Mouse (Mus musculus) liver, adult 2 months (tissue): ENCODE results near the gene Tdpoz2. TPM values are rescaled to one million over a fixed set of nuclear protein-coding genes. Genes with fewer than 3 reads are reported as not detected.
"Not testable (repeated sequence)": the region's sequence is repeated elsewhere in the genome, so short reads cannot be mapped to it uniquely, and the experiment has no call there.

ENCODE experiments used
- DNase-seq: peaks from one replicate; pipeline ENCODE4 v3.0.0-alpha.2; 2011; ENCODE audit warnings: low read depth, low spot score; ENCODE audit errors: extremely low read depth
- H3K27ac ChIP-seq: fragments of 200-500 bp; replicated peaks from 2 replicates; pipeline ENCODE4 v1.5.1; 2012; ENCODE audit warnings: low read depth, mild to moderate bottlenecking, control low read depth, inconsistent platforms, low read length; ENCODE audit not compliant: insufficient read depth
- H3K27me3 ChIP-seq: fragments of 200-500 bp; 2 replicates; pipeline ENCODE4 v1.6.1; 2012; ENCODE audit warnings: mild to moderate bottlenecking, moderate library complexity, low read length, inconsistent platforms; ENCODE audit not compliant: control insufficient read depth, insufficient read depth
- H3K36me3 ChIP-seq: fragments of 200-500 bp; 2 replicates; pipeline ENCODE4 v1.6.1; 2012; ENCODE audit warnings: low read length, inconsistent platforms; ENCODE audit not compliant: control insufficient read depth, insufficient read depth
- H3K4me1 ChIP-seq: fragments of 200-500 bp; 2 replicates; pipeline ENCODE4 v1.6.1; 2011; ENCODE audit warnings: low read length; ENCODE audit not compliant: control insufficient read depth, insufficient read depth
- H3K4me3 ChIP-seq: fragments of 200-500 bp; 2 replicates; pipeline ENCODE4 v1.5.1; 2011; ENCODE audit warnings: low read depth, mild to moderate bottlenecking, control low read depth, low read length, moderate library complexity; ENCODE audit not compliant: insufficient read depth
- H3K79me2 ChIP-seq: fragments of 200-500 bp; 2 replicates; pipeline ENCODE4 v1.6.1; 2012; ENCODE audit warnings: inconsistent platforms, mild to moderate bottlenecking, low read length, moderate library complexity; ENCODE audit not compliant: control insufficient read depth, insufficient read depth
- H3K9ac ChIP-seq: fragments of 200-500 bp; 2 replicates; pipeline ENCODE4 v1.6.1; 2012; ENCODE audit warnings: low read depth, mild to moderate bottlenecking, control low read depth, inconsistent platforms, low read length
- CTCF ChIP-seq: fragments of 200-500 bp; IDR thresholded peaks from 2 replicates; pipeline ENCODE4 v1.5.1; 2011; ENCODE audit warnings: low read depth, low read length, control low read depth
- POLR2A ChIP-seq: fragments of 200-500 bp; IDR thresholded peaks from 2 replicates; pipeline ENCODE4 v1.6.1; 2011; ENCODE audit warnings: low read length, control low read depth; ENCODE audit not compliant: insufficient read depth; ENCODE audit errors: extremely low read depth
- WGBS: fragments of 180-500 bp; shearing (Covaris S2); methylation state at CpG from one replicate; pipeline ENCODE4 v1.1.7; 2018; 5-methylcytosine and 5-hydroxymethylcytosine counted together
- polyA plus RNA-seq: library from polyadenylated mRNA; depleted of rRNA; stranded (reverse); fragments of >200 nt; gene quantifications from 2 replicates; pipeline ENCODE4 v1.2.3, GENCODE M21; 2012; rRNA removed
- total RNA-seq: library from RNA; depleted of rRNA; stranded (reverse); fragments of >200 nt; gene quantifications from 2 replicates; pipeline ENCODE4 v1.2.3, GENCODE M21; 2014; rRNA removed

Tdpoz2 gene
- total RNA-seq (not detected in 2 replicates), polyA plus RNA-seq (not detected in 2 replicates)

DNA sequence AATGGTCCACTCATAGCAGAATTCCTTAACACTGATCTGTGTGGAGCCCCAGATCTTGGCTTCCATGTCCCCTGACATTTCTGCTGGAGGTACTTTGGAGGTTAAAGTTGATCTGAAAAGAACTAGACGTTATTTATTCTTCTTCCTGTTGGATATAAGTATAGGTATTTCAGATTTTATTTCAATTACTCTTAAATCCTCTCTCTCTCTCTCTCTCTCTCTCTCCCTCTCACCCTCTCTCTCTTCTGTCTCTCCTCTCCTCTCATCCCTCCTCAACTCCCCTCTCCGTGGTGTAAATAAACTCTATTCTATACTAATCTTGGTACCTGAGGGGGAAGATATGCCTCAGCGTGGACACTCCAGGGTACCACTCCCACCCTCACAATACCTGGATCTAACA is at the start of gene Tdpoz2:
TSS of gene Tdpoz2 (minus strand) at position 101 of the 400 bp plus-strand sequence.
- H3K36me3 ChIP-seq: no peaks in the 10 kb centered on the region
- H3K9ac ChIP-seq: no peak within 1 kb of the TSS
- WGBS: 69% methylated on average over 3 of the region's 3 CpGs
- H3K4me3 ChIP-seq: no peak within 1 kb of the TSS
- H3K27ac ChIP-seq: no peak within 1 kb of the TSS
- no peak for DNase-seq
- TF ChIP-seq CTCF (no peak), POLR2A (no peak)
- H3K79me2 ChIP-seq: no peaks in the 10 kb centered on the region
- H3K4me1 ChIP-seq: no peaks in the 10 kb centered on the region
- H3K27me3 ChIP-seq: no peaks in the 10 kb centered on the region

DNA sequence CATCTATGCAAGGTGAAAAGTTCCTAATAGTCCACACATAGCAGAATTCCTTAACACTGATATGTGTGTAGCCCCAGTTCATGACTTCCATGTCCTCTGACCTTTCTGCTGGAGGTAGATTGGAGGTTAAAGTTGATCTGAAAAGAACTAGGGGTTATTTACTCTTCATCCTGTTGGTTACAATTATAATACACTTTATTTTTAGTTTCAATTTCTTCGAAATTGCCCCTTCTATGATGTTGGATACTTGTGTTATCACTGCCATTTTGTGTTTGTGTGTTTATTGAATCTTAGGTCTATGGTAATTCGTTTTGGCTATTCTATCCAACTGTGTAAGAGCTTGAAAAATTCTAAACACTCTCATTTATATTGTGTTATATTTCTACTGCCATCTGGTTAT is 40.5 kb upstream of the Tdpoz2 start, which contains the start of gene Gm37596:
TSS of gene Gm37596 (minus strand) at position 101 of the 400 bp plus-strand sequence.
- not testable (repeated sequence) for H3K79me2 ChIP-seq, H3K27ac ChIP-seq, H3K4me3 ChIP-seq, H3K4me1 ChIP-seq, H3K27me3 ChIP-seq, DNase-seq, H3K9ac ChIP-seq, H3K36me3 ChIP-seq
- 52% methylated on average over 1 of the region's 2 CpGs for WGBS

DNA sequence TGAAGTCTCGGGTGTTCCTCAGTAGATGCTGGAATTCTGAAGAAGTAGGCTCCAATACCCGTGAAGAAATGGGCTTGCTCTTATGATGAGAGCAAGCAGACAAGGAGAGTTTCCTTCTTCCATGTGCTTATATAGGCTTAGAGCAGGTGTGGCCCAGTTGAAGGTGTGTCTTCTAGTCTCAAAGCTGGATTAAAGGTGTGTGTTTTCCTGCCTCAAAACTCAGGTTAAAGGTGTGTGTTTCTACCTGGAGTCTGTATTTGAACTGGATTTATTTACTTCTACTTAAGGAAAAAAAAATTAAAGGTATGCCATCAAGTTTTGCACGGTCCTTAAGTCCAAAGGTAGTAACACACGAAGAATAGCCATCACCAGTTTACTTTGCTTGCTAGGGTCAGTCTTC is 23.7 kb upstream of the Tdpoz2 start, which contains the start of gene Tdpoz1:
TSS of gene Tdpoz1 (minus strand) at position 101 of the 400 bp plus-strand sequence.
- WGBS: 79% methylated on average over 3 of the region's 4 CpGs
- not testable (repeated sequence) for H3K4me1 ChIP-seq

DNA sequence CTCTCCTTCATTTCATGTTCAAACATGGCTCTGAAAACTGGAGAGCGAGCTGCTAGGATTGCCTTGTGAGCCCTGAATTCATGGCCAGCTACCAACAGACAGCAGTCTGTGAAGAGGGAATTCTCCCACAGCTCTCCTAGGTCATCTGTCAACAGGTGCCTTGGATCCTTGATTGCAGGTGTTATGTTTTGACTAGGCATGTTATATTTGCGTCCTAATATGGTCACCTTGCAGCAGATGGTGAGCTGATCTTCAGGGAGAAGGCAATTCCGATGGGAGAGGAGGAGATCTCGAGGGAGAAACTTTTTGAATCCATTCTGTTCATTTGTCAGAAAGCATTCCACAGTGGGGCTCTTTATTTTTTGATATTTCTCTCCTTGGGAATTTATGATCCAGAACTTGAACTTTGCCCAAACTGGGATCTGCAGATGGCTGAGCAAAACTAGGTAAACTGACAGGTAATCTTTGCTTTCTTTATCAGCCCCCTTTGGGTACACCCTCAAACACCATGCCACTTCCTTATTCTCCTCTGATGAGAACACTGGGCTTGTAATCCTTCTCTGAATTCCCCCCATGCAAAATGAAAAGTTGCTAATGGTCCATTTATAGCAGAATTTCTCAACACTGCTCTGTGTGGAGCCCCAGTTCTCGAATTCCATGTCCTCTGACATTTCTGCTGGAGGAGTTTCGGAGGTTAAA is 18.5 kb upstream of the Tdpoz2 start:
- not testable (repeated sequence) for DNase-seq, H3K36me3 ChIP-seq, H3K9ac ChIP-seq, H3K4me3 ChIP-seq, H3K4me1 ChIP-seq, H3K27me3 ChIP-seq, H3K27ac ChIP-seq, H3K79me2 ChIP-seq
- WGBS: 74% methylated on average over 5 of the region's 6 CpGs

More for the DNA sequence above, 23.7 kb upstream of the Tdpoz2 start, which contains the start of gene Tdpoz1:
- H3K79me2 ChIP-seq, H3K4me3 ChIP-seq, H3K36me3 ChIP-seq, H3K27ac ChIP-seq, DNase-seq, H3K9ac ChIP-seq, H3K27me3 ChIP-seq: not testable (repeated sequence)

DNA sequence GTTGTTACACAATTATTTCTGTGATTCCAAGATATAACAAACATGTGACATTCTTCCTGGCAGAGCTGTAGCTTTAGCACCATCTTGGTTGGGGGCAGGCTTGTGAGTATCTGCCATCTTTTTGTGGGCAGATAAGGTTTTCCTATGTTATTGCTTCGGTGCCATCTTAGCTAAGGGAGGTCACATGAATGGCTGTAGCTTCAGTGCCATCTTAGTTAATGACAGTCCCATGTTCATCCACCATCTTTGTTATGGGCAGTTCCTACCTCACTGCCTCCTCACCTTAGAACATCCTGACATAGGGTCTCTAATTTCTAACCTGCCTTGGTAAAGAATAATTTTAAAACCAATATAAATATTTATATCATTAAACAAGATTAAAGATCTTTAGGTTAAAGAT is 1.8 kb upstream of the Tdpoz2 start:
- Histone ChIP-seq H3K4me3 (no peak overlapping the region), H3K4me1 (no peaks in the 10 kb centered on the region), H3K27ac (no peak overlapping the region), H3K27me3 (no peaks in the 10 kb centered on the region), H3K79me2 (no peaks in the 10 kb centered on the region), H3K9ac (no peak overlapping the region), H3K36me3 (no peaks in the 10 kb centered on the region)
- DNase-seq: no peak
- WGBS: 52% methylated on average over 1 of the region's 1 CpGs
- TF ChIP-seq POLR2A (no peak), CTCF (no peak)

DNA sequence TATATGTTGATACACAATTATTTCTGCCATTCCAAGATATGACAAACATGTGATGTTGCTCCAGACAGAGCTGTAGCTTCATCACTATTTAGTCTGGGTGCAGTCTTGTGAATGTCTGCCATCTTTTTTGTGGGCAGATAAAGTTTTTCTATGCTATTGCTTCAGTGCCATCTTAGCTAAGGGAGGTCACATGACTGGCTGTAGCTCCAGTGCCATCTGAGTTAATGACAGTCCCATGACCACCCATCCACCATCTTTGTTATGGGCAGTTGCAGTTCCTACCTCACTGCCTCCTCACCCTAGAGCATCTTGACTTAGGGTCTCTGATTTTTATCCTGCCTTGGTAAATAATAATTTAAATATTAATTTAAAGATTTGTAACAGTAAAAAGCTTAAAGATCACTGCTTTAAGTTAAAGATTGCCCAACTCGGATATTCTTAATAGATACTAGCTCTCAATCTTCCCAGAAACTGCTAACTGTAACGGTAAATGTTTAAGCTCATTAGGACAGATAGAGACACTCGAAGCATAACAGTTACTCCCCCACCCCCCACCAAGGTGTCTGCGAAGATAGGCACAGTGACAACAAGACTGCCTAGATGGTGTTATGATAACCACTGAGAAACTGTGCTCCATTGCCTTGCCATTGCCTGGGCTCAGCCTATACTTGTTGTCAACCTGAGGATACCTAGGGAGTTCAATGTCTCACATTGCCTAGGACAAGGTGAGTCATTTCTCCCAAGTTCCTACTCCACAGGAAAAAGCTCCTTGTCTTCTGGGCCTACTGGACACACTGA is 21.4 kb downstream of the Tdpoz2 start:
- not testable (repeated sequence) for H3K4me3 ChIP-seq, H3K36me3 ChIP-seq, H3K27ac ChIP-seq, H3K27me3 ChIP-seq, H3K4me1 ChIP-seq, H3K79me2 ChIP-seq, H3K9ac ChIP-seq, DNase-seq
- WGBS: 74% methylated on average over 4 of the region's 4 CpGs
